Mouse (Mus musculus) bone marrow macrophage, adult 2 months (primary cell): ENCODE measurements around the gene Cacnb2.

Experiments used
- CTCF ChIP-seq: IDR thresholded peaks from 2 replicates; pipeline ENCODE4 v1.5.1; 2012; ENCODE audit warnings: low read depth, mild to moderate bottlenecking, low read length, moderate library complexity
- POLR2A ChIP-seq: IDR thresholded peaks from 2 replicates; pipeline ENCODE4 v1.6.1; 2012; ENCODE audit warnings: mild to moderate bottlenecking, low read depth, low read length, borderline replicate concordance

- TF ChIP-seq POLR2A (no peak), CTCF (no peak)
Observed at GRCm38 (mm10) chr2:14623820-14624219, 20.9 kb downstream of the Cacnb2 start.
